Mouse (Mus musculus) liver, embryonic 14.5 days (tissue): ENCODE results near the gene Shld2. TPM values are rescaled to one million over a fixed set of nuclear protein-coding genes. Genes with fewer than 3 reads are reported as not detected.
"Not testable (repeated sequence)": the region's sequence is repeated elsewhere in the genome, so short reads cannot be mapped to it uniquely, and the experiment has no call there.

Experiments used
- ATAC-seq: fragments of 200-750 bp; cut with Nextera tagmentation; 2 replicates; pipeline ENCODE4 v1.8.0; 2017; ENCODE audit warnings: moderate number of reproducible peaks, mild to moderate bottlenecking, moderate library complexity; ENCODE audit not compliant: insufficient read depth
- DNase-seq, 3 experiments: peaks; one replicate each; pipeline ENCODE4 v3.0.0-alpha.2; 2012 to 2013; ENCODE audit warnings: low read depth in 3 of 3, low spot score in 3 of 3
- H3K27ac ChIP-seq: fragments of 300-500 bp; sonication (generic); 2 replicates; pipeline ENCODE4 v1.5.1; 2014; ENCODE audit warnings: moderate library complexity, mild to moderate bottlenecking, control low read depth, inconsistent platforms
- H3K27me3 ChIP-seq: fragments of 300-500 bp; sonication (generic); 2 replicates; pipeline ENCODE4 v1.6.1; 2014; ENCODE audit warnings: mild to moderate bottlenecking, low read length, moderate library complexity; ENCODE audit not compliant: control insufficient read depth, insufficient read depth
- H3K36me3 ChIP-seq: fragments of 300-500 bp; sonication (generic); replicated peaks from 2 replicates; pipeline ENCODE4 v1.6.1; 2014; ENCODE audit warnings: low read depth; ENCODE audit not compliant: control insufficient read depth, insufficient read depth
- H3K4me1 ChIP-seq, 2 experiments: fragments of 200-500 bp in 1 of 2; fragments of 300-500 bp in 1 of 2; sonication (generic) in 1 of 2; replicated peaks; 2 replicates each; pipeline ENCODE4 v1.6.1; 2012 to 2014; ENCODE audit warnings: antibody characterized with exemption in 1 of 2, inconsistent platforms in 1 of 2, low read length in 1 of 2; ENCODE audit not compliant: control insufficient read depth in 2 of 2, insufficient read depth in 2 of 2
- H3K4me2 ChIP-seq: fragments of 300-500 bp; sonication (generic); 2 replicates; pipeline ENCODE4 v1.6.1; 2014; ENCODE audit warnings: low read depth, mild to moderate bottlenecking, control low read depth, moderate library complexity
- H3K4me3 ChIP-seq, 2 experiments: fragments of 200-500 bp in 1 of 2; fragments of 300-500 bp in 1 of 2; sonication (generic) in 1 of 2; 2 replicates each; pipeline ENCODE4 v1.5.1; 2012 to 2014; ENCODE audit warnings: low read depth in 2 of 2, low read length in 2 of 2, mild to moderate bottlenecking in 2 of 2, control low read depth in 1 of 2, inconsistent platforms in 1 of 2, moderate library complexity in 1 of 2; ENCODE audit not compliant: insufficient read depth in 1 of 2
- H3K9ac ChIP-seq: fragments of 300-500 bp; sonication (generic); replicated peaks from 2 replicates; pipeline ENCODE4 v1.6.1; 2014; ENCODE audit warnings: mild to moderate bottlenecking, control low read depth, moderate library complexity
- H3K9me3 ChIP-seq: fragments of 300-500 bp; sonication (generic); 2 replicates; pipeline ENCODE4 v1.6.1; 2016; ENCODE audit warnings: low read length, mixed read lengths; ENCODE audit not compliant: control insufficient read depth
- CTCF ChIP-seq: IDR thresholded peaks from 2 replicates; pipeline ENCODE4 v1.5.1; 2016; ENCODE audit warnings: antibody characterized with exemption, low read depth, control low read depth
- EP300 ChIP-seq: IDR thresholded peaks from 2 replicates; pipeline ENCODE4 v1.6.1; 2016; ENCODE audit warnings: antibody characterized with exemption, low read depth
- WGBS: fragments of 180-500 bp; shearing (Covaris S2); extraction: QIAGEN DNeasy Blood & Tissue Kit; methylation state at CpG from one replicate; pipeline ENCODE4 v1.1.7; 2014; ENCODE audit not compliant: insufficient replicate concordance; 5-methylcytosine and 5-hydroxymethylcytosine counted together
- polyA plus RNA-seq, 2 experiments: library from polyadenylated mRNA; depleted of rRNA in 1 of 2; stranded (reverse) in 1 of 2; unstranded in 1 of 2; fragments of >200 nt; fragmentation: Nextera tagmentation in 1 of 2; extraction: Ambion mirVana in 1 of 2; gene quantifications; 2 replicates each; pipeline versions ENCODE4 v1.2.1 to v1.2.3; 2012 to 2014

Shld2 gene
- polyA plus RNA-seq, 2 experiments = 3.0 to 4.8 TPM

DNA sequence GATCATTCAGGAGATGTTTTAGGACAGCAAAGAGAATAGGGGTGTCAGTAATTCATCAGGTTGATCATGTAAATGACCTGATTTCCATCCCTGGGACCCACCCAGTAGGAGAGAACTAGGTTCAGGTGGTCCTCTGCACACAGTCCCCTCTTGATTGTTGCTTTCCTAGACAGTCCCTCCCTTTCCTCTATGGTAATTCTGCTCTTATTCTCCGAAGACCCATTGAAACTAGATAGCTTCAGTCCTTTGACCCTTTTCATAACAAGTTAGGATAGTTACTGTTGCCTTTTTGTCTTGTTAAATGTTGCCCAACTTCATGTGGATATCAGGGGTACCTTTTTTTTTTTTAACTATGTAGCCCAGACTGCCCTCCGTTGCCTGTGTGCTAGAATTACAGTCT is 6.1 kb upstream of the Shld2 start:
- H3K4me2 ChIP-seq = no peak overlapping the region
- no peak for DNase-seq

GRCm38 (mm10) chr14:34314796-34315195 is 4.5 kb upstream of the Shld2 start:
- Histone ChIP-seq H3K36me3 (0 out of 2 replicates have a peak, but pooled peaks cover under 1% of the 10 kb centered on the region), H3K9ac (no peak overlapping the region), H3K4me1 (peaks cover 0 to 1% of the 10 kb centered on the region in 2 experiments; a peak in 1 of 4 replicates), H3K9me3 (no peaks in the 10 kb centered on the region), H3K27ac (no peak overlapping the region), H3K4me3 (0 out of 4 replicates have a peak overlapping the region, but pooled peaks of 1 of the 2 experiments have one; percentile 41), H3K27me3 (no peaks in the 10 kb centered on the region), H3K4me2 (peak overlapping the region; percentile 41)
- ATAC-seq = no peak
- no peak for TF ChIP-seq CTCF
- no peak for TF ChIP-seq EP300
- DNase-seq = no peak
- 46% methylated on average over 3 of the region's 3 CpGs for WGBS

More for the DNA sequence above, 6.1 kb upstream of the Shld2 start:
- 73% methylated on average over 2 of the region's 2 CpGs for WGBS
- ATAC-seq = no peak
- Histone ChIP-seq H3K9ac (no peak overlapping the region), H3K9me3 (no peaks in the 10 kb centered on the region), H3K4me1 (peaks cover 0 to 1% of the 10 kb centered on the region in 2 experiments; a peak in 1 of 4 replicates), H3K27ac (no peak overlapping the region), H3K4me3 (no peak overlapping the region), H3K27me3 (no peaks in the 10 kb centered on the region), H3K36me3 (peaks cover 2% of the 10 kb centered on the region; the same call in 1 of the 2 replicates)
- TF ChIP-seq EP300 = no peak
- TF ChIP-seq CTCF = no peak

DNA sequence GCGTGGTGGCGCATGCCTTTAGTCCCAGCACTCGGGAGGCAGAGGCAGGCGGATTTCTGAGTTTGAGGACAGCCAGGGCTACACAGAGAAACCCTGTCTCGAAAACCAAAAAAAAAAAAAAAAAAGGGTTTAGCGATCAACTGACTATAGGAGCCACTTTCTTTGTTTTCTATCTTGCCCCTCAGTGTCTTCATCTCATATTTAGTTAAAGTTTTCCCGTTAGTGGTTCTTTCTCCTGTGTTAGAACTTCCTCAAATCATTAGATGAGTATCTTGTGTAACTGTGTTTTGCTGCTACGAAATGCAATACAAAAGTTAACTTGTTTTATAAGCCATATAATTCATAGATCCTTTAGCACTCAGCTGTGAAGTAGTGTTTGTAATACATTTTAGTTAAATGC is 4.1 kb upstream of the Shld2 start:
- not testable (repeated sequence) for H3K4me1 ChIP-seq, ATAC-seq, H3K36me3 ChIP-seq, H3K9me3 ChIP-seq, H3K27ac ChIP-seq, H3K9ac ChIP-seq, DNase-seq, H3K27me3 ChIP-seq
- peak overlapping the region; percentile 38 for H3K4me2 ChIP-seq
- WGBS = 47% methylated on average over 8 of the region's 8 CpGs
- H3K4me3 ChIP-seq = peak overlapping the region; percentile 18 to 41

- Histone ChIP-seq H3K4me3 (peak overlapping the region; percentile 18 to 41), H3K9ac (peak overlapping the region; percentile 9; the same call in 1 of the 2 replicates), H3K36me3 (no peaks in the 10 kb centered on the region), H3K4me2 (peak overlapping the region; percentile 38), H3K9me3 (no peaks in the 10 kb centered on the region), H3K4me1 (peaks cover 0 to 1% of the 10 kb centered on the region in 2 experiments; a peak in 1 of 4 replicates), H3K27me3 (no peaks in the 10 kb centered on the region), H3K27ac (no peak overlapping the region)
- TF ChIP-seq CTCF (no peak), EP300 (no peak)
- ATAC-seq (no peak), DNase-seq (no peak)
- WGBS = 59% methylated on average over 3 of the region's 3 CpGs
Observed at GRCm38 (mm10) chr14:34313612-34314011, 3.3 kb upstream of the Shld2 start.

- Histone ChIP-seq H3K9ac (peak overlapping the region; percentile 34), H3K4me2 (peak overlapping the region; percentile 100), H3K4me3 (peak overlapping the region; percentile 70 to 78), H3K27me3 (no peaks in the 10 kb centered on the region), H3K4me1 (peaks cover 0 to 1% of the 10 kb centered on the region in 2 experiments; a peak in 1 of 4 replicates), H3K9me3 (no peaks in the 10 kb centered on the region), H3K36me3 (no peaks in the 10 kb centered on the region), H3K27ac (no peak overlapping the region)
- 24% methylated on average over 6 of the region's 6 CpGs for whole genome bisulfite sequencing
- DNase-seq (no peak), ATAC-seq (no peak)
- TF ChIP-seq EP300 (no peak), CTCF (no peak)
Observed at GRCm38 (mm10) chr14:34312339-34313048, 2.2 kb upstream of the Shld2 start.
